Mouse (Mus musculus): ENCODE data around the gene Mall.

DNA sequence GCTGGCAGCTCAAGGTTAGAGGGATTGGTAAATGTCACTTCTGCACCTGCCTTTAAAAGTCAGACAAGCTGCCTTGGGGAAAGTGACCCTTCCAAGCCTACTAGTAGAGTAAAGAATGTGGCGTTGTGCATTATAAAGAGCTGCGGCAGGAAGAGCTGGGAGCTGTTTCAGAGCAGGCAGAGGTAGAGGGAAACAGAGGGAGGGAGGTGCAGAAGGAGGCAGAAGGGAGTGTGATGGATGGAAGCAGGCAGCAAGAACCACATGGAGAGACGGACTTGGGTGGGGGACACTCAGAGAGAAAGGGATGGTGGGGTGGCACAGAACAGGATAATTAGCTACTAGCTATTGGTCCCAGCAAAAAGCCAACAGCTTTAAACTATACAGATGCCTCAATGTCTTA lies 21.7 kb downstream of the Mall start:
- TF ChIP-seq CTCF (IDR thresholded peaks at IDR 0.05; ENCODE audit: low read depth, low read length) (no peak), POLR2A (IDR thresholded peaks at IDR 0.05; ENCODE audit: borderline replicate concordance, low read depth, low read length) (no peak)

Measured in bone marrow macrophage, adult 2 months (primary cell).